Mouse (Mus musculus): ENCODE data around the gene Cd79b.

- TF ChIP-seq POLR2A (IDR thresholded peaks at IDR 0.05; ENCODE audit: borderline replicate concordance, control insufficient read depth, low read depth, low read length) (peak; percentile 44; the same call in 1 of the 2 replicates), CTCF (IDR thresholded peaks at IDR 0.05; ENCODE audit: control insufficient read depth, insufficient read depth, low read length) (no peak)
These were observed 6.4 kb downstream of the Cd79b start for GRCm38 (mm10) chr11:106308162-106308561.
